Mouse (Mus musculus) E14TG2a.4 (cell line): ENCODE results near the gene Nrgn.

Experiments
- H3K27me3 ChIP-seq: 2 replicates; pipeline ENCODE4 v1.6.1; 2014; ENCODE audit warnings: low read length, control low read depth; ENCODE audit not compliant: insufficient read depth
- H3K36me3 ChIP-seq: 2 replicates; pipeline ENCODE4 v1.6.1; 2014; ENCODE audit warnings: low read length, control low read depth; ENCODE audit not compliant: insufficient read depth
- H3K4me1 ChIP-seq: replicated peaks from 2 replicates; pipeline ENCODE4 v1.6.1; 2014; ENCODE audit warnings: low read depth, low read length, control low read depth
- H3K4me3 ChIP-seq: replicated peaks from 2 replicates; pipeline ENCODE4 v1.5.1; 2014; ENCODE audit warnings: mild to moderate bottlenecking, low read length
- H3K9me3 ChIP-seq: 2 replicates; pipeline ENCODE4 v1.6.1; 2014; ENCODE audit warnings: low read length, control low read depth
- CTCF ChIP-seq: conservative IDR thresholded peaks from 2 replicates; pipeline ENCODE4 v1.5.1; 2014; ENCODE audit warnings: low read length
- NANOG ChIP-seq: IDR thresholded peaks from 2 replicates; pipeline ENCODE4 v1.6.1; 2014; ENCODE audit warnings: borderline replicate concordance, low read length, mixed read lengths
- POU5F1 ChIP-seq: IDR thresholded peaks from 2 replicates; pipeline ENCODE4 v1.6.1; 2014; ENCODE audit warnings: low read length, borderline replicate concordance

The Nrgn gene

DNA sequence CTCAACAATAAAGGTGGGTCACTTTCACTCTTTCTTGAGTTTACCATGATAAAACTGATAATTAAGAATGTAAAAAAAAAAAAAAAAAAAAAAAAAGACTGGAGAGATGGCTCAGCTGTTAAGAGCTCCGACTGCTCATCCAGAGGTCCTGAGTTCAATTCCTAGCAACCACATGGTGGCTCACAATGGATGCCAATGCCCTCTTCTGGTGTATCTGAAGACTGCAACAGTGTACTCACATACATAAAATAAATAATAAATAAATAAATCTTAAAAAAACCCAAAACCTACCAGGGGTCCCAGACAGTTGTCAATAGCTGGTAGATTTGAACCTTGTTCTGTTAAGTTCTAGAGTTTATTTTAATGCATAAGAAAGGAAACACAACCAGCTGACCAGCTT is 5.8 kb downstream of the Nrgn start:
- Histone ChIP-seq H3K36me3 (no peaks in the 10 kb centered on the region), H3K9me3 (no peaks in the 10 kb centered on the region), H3K4me3 (no peak overlapping the region), H3K27me3 (peaks cover 56% of the 10 kb centered on the region), H3K4me1 (peaks cover 52% of the 10 kb centered on the region)
- TF ChIP-seq CTCF (no peak; the same call in 1 of the 2 replicates), NANOG (no peak), POU5F1 (no peak)

DNA sequence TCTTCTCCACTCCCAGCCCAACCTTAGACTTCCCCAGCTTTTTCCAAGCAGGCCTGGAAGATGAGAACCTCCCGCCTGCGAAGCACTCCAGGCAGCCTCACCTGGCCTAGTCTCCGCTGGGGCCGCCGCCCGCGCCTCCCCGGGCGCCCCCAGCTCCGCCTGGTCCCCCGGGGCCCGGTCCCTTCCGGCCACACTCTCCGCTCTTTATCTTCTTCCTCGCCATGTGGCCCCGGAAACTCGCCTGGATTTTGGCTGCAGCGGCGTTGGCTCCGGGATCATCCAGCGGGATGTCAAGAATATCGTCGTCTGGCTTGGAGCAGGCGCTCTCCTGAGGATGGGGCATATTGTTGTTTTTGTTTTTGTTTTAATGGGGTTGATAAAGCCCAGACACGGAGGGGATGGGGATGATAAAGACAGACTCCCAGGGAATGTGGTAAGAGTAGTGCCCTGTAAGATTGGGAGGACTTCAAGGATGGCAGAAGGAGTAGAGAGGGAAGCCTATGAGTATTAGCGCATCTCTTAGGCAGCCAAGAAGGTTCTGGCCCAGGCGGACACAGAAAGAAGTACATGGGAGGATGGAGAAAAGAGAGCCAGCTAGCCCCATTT is 6.8 kb downstream of the Nrgn start:
- Histone ChIP-seq H3K27me3 (peaks cover 57% of the 10 kb centered on the region), H3K4me1 (peaks cover 55% of the 10 kb centered on the region), H3K36me3 (no peaks in the 10 kb centered on the region), H3K9me3 (no peaks in the 10 kb centered on the region), H3K4me3 (peak overlapping the region; percentile 70)
- no peak for TF ChIP-seq POU5F1

DNA sequence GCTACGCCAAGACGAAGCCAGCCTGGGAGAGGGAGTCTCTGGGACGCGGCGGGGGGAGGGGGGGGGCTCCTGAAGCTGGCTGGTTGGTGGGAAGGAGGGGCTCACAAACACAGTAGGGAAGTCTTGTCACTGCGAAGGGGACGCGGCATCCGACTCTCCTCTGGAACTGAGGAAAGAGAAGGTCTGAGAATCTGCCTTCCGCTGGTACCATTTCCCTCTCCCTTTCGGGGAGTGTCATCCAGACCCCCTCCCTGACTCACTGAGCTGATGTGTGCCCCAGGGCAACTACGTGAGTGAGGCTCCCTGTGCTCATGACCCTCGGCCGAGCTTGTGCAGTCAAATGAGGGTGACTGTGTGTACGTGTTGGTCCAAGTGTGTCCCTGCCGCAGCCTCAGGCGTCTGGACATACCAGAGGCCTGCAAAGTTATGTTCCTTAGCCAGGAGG is 7.5 kb downstream of the Nrgn start:
- no peaks in the 10 kb centered on the region for H3K9me3 ChIP-seq
- peak overlapping the region; percentile 70 for H3K4me3 ChIP-seq
- no peaks in the 10 kb centered on the region for H3K36me3 ChIP-seq

DNA sequence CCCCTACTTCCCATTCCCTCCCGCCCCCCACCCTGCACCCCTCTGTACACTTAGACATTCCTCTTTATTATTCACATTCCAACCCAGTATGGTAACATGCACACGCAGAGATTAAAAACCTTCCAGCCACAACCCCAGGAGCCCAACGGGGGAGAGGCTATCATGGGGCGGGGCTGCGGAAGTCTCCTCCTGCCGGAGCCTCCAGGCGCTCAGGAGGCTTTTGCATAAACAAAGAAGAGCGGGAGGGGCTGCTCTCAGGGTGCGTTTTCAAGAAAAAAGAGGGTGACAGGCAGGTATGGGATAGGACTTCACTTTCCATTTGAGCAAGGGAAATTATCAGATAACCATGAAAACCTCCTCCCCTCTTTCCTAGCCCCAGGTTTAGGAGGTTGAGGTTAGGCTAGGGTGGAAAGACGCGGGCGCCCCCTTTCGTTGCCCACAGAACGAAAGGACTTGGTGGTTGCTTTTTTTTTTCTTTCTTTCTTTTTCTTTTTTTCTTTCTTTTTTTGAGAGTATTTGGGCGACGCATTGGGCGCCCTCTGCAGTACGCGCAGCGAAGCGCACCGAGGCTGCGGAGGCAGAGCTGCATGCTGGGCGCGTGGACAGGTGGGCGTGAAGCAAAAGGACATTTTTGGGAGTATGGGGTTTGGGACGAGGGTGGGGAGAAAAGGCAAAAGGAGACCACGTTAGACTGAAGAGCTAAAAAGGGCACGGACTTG is 8.1 kb downstream of the Nrgn start:
- H3K4me3 ChIP-seq: peak overlapping the region; percentile 70
- H3K9me3 ChIP-seq: no peaks in the 10 kb centered on the region
- no peaks in the 10 kb centered on the region for H3K36me3 ChIP-seq
- H3K27me3 ChIP-seq: peaks cover 55% of the 10 kb centered on the region
- TF ChIP-seq CTCF: peak; percentile 63
- TF ChIP-seq NANOG: no peak
- no peak for TF ChIP-seq POU5F1
- peaks cover 65% of the 10 kb centered on the region for H3K4me1 ChIP-seq

More for the DNA sequence above, 7.5 kb downstream of the Nrgn start:
- Histone ChIP-seq H3K27me3 (peaks cover 55% of the 10 kb centered on the region), H3K4me1 (peaks cover 59% of the 10 kb centered on the region)
- TF ChIP-seq POU5F1 (no peak), NANOG (no peak), CTCF (no peak)

DNA sequence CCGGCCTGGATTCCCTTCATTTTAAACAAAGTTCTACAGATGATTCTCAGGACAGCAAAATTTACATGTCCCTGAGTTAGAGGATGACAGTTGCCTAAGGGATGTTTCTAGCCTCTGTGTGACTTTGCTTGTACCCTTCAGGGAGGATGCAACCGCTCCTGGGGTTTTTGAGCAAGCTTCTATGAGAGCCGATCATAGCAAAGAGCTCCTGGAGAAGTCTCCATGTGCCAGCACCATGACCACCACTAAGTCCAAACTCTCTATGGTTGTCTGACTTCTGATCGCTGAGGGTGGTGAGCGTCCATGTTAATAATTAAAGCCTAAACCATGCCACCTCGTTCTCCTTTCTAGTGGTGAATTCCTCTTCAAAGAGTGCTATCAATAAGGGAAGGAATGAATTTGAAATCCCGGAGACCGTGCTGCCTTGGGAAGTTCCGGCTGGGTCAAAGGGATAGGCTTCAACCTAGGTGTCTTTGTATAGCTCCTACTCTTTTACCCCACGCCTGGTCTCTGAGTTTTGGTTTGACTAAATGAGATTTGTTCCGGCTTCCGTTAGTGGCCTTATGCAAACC is 8.7 kb downstream of the Nrgn start:
- Histone ChIP-seq H3K36me3 (no peaks in the 10 kb centered on the region), H3K4me1 (peaks cover 72% of the 10 kb centered on the region), H3K27me3 (peaks cover 54% of the 10 kb centered on the region), H3K9me3 (no peaks in the 10 kb centered on the region), H3K4me3 (peak overlapping the region; percentile 70)
- TF ChIP-seq POU5F1 (no peak), CTCF (no peak), NANOG (no peak)

DNA sequence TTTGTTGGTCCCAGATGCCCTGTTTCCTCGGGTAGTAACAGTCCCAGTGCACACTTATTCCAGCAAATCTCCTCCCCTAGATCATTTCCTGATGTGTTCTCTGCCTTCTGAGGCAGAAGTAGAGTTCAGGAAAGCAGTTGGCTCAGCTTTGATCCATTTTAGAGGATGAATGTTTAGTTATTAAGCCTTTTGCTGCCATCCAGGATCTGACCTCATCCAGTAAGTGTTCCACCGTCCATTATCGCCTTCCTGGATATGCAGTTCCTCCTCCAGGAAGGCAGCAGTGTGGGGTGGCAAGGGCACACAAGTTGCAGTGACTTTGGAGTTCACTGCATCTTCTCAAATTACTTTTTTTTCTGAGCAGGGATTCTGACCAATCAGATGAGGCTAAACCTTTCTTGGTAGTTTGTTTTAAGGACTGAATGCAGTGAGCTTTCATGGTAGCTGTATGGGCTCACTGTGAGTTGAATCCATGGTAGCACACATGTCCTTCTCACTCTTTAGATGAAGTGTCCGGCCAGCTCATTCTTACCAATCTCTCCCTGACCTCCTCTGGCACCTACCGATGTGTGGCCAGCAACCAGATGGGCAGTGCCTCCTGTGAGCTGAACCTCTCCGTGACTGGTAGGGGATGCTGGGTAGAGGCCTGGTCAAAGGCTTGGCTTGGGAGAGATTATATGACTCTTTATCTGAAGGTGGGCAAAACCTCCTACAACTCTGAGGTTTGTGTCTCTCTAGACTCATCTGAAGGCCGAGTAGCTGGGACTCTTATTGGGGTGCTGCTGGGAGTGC is 10.7 kb downstream of the Nrgn start:
- Histone ChIP-seq H3K4me3 (no peak overlapping the region), H3K27me3 (peaks cover 57% of the 10 kb centered on the region), H3K36me3 (peaks cover 5% of the 10 kb centered on the region; the same call in 1 of the 2 replicates), H3K9me3 (no peaks in the 10 kb centered on the region), H3K4me1 (peaks cover 86% of the 10 kb centered on the region)
- TF ChIP-seq CTCF: no peak
- no peak for TF ChIP-seq NANOG
- TF ChIP-seq POU5F1: no peak

DNA sequence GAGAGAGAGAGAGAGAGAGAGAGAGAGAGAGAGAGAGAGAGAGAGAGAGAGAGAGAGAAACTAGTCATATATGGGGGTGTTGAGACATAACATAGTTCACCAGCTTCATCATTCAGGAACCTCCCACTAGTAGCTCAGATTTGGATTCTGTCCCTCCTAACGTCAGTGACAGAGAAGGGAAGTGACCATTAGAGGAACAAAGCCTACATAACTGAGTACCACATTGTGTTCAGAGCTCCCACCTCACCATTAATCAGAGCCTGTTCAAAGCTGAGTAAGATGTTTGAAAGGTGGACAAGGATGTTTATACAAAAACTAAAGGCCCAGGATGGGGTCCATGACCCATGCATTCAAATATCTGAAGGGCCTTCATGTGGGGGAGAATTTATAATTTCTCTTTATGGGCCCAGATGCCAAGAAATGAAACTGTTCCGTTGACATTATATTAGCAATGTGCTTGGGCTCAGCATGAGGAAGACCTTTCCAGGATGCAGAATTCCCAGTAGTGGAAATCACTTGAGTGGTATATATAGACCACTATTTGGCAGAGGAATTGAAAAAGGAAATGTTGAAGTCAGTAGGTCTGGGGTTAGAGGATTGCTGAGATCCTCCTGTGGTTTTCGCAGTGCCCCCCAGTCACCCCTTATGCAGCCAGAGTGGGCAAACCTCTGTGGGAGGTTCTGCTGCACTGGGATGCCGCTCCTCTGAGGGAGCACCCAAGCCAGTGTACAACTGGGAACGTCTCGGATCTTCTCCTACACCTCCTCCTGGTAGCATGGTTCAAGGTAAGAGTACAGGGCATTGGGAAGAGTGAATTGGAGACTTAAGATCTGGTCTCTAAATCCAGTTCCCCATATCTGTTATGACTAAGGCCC is 11.8 kb downstream of the Nrgn start:
- H3K4me1 ChIP-seq: peaks cover 79% of the 10 kb centered on the region
- TF ChIP-seq POU5F1: no peak
- TF ChIP-seq NANOG: no peak
- TF ChIP-seq CTCF: no peak
- no peak overlapping the region for H3K4me3 ChIP-seq
- peaks cover 60% of the 10 kb centered on the region for H3K27me3 ChIP-seq
- no peaks in the 10 kb centered on the region for H3K9me3 ChIP-seq
- H3K36me3 ChIP-seq: peaks cover 5% of the 10 kb centered on the region; the same call in 1 of the 2 replicates

DNA sequence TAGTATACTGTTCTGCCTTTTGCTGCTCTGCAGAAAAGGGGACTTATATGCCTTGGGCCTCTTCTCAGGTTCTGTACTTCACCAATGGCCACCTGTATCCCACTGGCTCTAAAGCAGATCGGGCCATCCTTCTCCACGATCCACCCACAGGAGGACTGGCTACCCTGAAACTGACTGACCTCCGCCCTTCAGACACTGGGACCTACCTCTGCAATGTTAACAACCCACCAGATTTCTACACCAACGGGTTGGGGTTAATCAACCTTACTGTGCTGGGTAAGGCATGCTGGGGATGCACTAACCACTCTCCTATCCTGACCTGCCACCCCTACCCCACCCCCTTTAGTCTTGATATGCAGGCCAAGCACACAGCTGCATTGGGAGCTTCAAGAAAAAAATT is 12.5 kb downstream of the Nrgn start:
- Histone ChIP-seq H3K9me3 (no peaks in the 10 kb centered on the region), H3K36me3 (peaks cover 5% of the 10 kb centered on the region; the same call in 1 of the 2 replicates), H3K27me3 (peaks cover 55% of the 10 kb centered on the region), H3K4me3 (peak overlapping the region; percentile 72), H3K4me1 (peaks cover 73% of the 10 kb centered on the region)
- no peak for TF ChIP-seq NANOG
- TF ChIP-seq CTCF: no peak
- no peak for TF ChIP-seq POU5F1
